Mouse (Mus musculus) NIH3T3 (cell line): ENCODE data around the gene Hpse.

Experiments
- DNase-seq: peaks from one replicate; pipeline ENCODE4 v3.0.0-alpha.2; 2012; ENCODE audit warnings: low read depth

Hpse gene

GRCm38 (mm10) chr5:100642316-100642715, 77.2 kb downstream of the Hpse start:
- DNase-seq = no peak

GRCm38 (mm10) chr5:100638483-100638882, 81.0 kb downstream of the Hpse start:
- no peak for DNase-seq

- DNase-seq = peak; percentile 76
Measured at GRCm38 (mm10) chr5:100636794-100637544, 82.5 kb downstream of the Hpse start.

GRCm38 (mm10) chr5:100635908-100636307, 83.6 kb downstream of the Hpse start:
- DNase-seq = no peak

DNA sequence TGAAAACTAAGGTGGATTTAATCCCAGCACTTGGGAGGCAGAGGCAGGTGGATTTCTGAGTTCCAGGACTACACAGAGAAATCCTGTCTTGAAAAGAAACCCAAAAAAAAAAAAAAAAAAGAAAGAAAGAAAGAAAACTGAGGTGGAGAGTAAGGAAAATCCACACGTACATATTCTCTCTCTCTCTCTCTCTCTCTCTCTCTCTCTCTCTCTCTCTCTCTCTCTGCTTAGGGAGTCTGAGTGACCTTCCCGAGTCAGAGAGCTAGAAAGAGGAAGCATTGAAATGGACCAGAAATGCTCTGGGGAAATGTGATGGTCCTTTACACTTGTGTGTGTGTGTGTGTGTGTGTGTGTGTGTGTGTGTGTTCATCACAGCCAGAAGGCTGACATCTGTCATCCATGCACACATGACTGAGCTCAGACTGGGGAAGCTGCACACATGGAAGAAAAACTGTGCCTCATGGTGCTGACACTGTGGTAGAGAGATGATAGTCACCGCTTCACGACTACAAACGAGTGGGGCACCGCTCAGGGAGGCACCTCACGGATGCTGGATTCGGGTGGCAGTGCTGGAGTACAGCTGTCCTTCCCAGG, 84.5 kb downstream of the Hpse start:
- no peak for DNase-seq

- DNase-seq = peak; percentile 76
Measured at GRCm38 (mm10) chr5:100632540-100633129, 86.9 kb downstream of the Hpse start.
